Mouse (Mus musculus) kidney, postnatal 36 days (tissue): Measurements from ENCODE around the gene 1700018F24Rik.
"Not testable (repeated sequence)": the region's sequence is repeated elsewhere in the genome, so short reads cannot be mapped to it uniquely, and the experiment has no call there.

Experiments used
- DNase-seq, 2 experiments: peaks; one replicate each; pipeline ENCODE4 v3.0.0; 2021 to 2022; ENCODE audit warnings: mixed read lengths in 2 of 2

1700018F24Rik gene

DNA sequence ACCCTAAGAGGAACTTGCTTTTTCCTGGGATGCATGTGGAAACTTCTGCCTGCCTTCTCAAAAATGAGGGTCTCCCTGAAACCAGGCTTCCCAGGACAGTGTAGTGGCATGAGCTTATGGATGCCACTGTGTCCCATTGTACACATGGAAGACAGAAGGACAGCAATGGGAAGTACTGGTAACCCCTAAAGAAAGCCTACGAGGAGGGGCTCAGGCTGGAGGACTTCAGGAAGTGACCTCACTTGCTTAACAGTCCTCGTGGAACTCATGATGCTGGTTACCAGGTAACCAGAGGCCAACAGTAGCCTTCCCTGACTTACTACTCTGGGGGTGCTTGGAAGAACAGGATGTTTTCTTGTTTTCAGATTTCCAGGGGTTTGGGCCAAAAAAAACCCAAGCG, at the start of gene 1700018F24Rik:
Gene 1700018F24Rik, plus strand, starts transcription at position 301 of the 400 bp plus-strand sequence.
- not testable (repeated sequence) for DNase-seq

DNA sequence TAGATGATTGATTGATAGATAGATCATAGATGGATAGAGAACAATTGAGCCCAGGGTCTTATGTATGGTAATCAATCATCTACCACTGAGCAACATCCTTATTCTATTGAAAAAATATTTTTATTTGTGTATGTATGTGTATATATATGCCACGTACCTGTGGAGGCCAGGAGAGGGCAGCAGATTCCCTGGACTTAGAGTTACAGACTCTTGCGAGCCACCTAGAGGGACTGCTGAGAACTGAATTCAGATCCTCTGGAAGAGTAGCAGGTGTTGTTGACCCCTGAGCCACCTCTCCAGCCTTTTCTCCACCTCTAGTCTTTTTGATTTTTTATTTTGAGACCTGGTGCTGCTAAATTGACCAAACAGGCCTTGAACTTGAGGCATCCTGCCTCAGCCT, 44.3 kb upstream of the 1700018F24Rik start:
- DNase-seq = peak in 1 of 2 experiments; percentile 38

DNA sequence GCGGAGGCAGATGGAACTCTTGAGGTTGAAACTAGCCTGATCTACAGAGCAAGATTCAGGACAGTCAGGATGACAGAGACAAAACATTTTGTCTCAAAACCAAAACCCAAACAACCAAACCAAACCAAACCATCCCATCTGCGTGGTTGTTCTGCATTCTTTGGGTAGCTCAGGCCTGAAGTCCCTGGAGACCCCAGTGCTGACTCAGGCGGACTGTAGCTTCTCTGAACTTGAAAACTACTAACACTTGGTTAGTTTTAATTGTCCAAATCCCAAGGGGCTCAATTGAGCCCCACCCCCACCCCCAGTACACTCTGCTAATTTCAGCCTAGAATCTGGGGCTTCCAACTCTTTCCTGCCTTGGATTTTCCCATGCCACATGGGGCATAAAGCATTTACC, 39.4 kb upstream of the 1700018F24Rik start:
- no peak for DNase-seq

DNA sequence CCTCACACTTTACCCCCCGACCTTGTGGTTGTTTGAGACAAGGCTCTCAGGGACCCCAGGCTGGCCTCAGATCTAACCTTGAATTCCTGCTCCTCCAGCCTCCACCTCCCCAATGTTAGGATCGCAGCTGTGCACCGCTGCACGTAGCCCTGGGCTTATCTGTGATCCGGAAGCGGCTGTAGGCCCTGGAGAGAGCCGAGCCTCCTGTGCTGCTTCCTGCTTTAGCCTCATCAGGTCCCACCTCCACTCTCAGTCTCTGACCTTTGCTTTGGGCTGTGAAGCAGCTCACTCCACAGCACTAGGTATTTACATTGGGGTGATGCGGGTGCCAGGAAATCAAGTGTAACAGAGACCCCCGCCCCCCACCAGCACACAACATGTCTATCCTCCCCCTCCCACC, 38.3 kb upstream of the 1700018F24Rik start:
- DNase-seq = no peak

DNA sequence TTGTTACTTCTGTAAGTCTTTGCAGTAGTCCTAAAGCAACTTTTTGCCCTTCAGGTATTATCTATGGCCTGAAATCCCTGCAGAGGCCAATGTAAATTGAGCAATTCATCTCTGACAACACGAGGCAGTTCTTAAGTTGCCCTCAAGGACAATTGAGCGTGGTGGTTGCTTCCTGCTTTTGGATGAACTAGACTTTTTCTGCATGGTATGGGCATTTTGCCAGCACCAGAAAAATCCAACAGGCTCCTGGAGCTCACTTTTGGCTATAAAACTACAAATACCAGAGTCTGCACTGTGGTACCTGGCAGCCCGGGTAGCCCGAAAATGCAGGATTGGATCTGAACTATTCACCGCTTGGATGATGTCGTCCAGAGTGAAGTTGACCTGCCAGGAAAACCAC, 37.2 kb upstream of the 1700018F24Rik start:
- no peak for DNase-seq

DNA sequence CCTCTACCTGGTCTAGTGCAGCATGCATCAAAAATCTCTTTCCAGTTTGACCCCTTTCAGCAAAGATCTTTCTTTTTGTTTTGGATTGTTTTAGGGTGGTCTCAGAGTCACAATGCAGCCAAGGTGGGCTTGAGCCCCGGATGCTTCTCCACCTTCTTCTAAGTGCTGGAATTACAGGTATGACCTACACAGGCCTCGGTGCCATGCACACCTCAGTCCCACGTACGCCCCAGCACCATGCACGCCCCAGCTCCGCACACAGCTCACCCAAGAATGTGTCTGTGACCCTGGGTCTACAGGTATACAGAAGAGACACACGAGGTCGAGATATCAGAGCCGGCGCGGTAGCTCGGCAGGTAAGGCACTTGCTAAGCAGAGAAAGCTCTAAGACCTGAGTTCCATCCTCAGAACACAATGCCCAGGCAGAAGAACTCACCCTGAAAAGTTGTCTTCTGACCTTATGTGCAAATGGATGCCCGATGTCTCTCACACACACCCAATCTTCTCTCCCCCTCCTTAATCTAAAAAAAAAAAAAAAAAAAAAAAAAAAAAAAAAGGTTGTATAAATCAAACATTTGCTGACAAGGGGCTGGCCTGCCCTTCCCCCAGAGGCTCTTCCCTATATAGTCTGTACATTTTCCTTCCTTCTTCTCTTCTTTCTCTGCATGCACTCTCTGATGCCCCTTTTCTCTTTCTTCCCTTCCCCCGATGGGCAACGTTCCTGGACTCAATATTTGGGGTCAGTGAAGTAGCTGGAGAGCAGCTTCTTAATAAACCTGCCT, 33.7 kb upstream of the 1700018F24Rik start:
- no peak for DNase-seq

DNA sequence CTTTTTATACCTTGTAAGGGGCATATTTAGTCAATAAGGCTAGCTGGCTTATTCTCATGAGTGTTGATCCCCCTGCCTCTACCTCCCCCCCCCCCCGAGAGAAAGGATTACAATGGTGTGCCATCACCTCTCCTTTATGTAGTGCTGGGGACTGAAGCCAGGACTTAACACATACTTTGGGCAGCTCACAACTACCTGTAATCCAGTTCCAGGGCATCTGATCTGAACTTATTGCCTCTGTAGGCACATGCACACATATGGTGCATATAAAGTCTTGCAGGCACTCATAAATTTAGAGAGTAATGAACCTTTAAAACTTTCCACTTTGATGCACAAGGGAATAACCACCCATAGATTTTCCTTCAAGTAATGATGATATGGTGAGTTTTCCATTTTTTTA, 28.5 kb upstream of the 1700018F24Rik start:
- DNase-seq = no peak

DNA sequence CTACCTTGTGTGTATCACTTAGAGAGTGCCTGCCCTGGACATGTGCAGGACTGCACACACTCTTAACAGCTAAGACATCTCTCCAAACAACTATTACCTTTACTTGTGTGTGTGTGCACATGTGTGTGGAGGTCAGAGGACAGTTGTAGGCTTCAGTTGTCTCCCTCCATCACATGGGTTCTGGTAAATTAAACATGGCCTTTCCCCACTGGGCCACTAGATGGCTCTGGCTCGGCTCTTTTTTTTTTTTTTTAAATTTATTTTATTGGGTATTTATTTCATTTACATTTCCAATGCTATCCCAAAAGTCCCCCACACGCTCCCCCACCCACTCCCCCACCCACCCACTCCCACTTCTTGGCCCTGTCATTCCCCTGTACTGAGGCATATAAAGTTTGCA, 26.0 kb upstream of the 1700018F24Rik start:
- DNase-seq = peak in 1 of 2 experiments; percentile 22

DNA sequence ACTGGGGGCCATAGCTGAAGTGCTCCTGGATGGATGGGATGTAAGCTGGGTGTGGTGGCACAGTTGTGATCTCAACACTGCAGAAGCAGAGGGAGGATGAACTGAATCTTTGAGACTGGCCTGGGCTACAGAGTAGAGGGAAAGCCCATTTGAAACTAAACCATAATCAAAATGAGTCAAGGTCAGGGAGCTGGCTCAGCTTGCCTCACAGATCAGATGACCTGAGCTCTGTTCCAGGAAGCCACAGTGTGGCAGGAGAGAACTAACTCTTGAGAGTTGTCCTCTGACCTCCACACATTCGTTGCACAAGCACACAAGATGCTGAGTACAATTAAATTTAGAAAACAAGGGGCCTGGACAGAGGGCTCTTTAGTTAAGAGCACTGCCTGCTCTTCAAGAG, 22.5 kb upstream of the 1700018F24Rik start:
- not testable (repeated sequence) for DNase-seq

DNA sequence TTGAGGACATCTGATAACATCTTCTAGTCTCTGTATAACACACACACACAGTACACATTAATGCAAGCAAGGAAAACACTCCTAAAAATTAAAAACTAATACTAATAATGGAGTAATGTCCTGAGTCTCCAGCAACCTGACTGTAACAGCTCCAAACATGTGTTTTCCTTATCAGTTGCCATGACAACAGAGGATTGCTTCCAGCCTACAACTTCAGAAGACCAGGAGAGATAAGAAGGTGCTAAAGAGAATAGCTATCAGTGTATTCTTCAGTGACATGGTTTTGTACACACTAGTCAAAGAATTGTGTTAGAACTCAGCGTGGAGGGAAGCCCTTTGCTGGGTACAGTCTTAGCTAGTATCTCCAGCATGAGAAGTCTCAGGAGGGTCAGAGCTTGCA, 22.1 kb upstream of the 1700018F24Rik start:
- not testable (repeated sequence) for DNase-seq

DNA sequence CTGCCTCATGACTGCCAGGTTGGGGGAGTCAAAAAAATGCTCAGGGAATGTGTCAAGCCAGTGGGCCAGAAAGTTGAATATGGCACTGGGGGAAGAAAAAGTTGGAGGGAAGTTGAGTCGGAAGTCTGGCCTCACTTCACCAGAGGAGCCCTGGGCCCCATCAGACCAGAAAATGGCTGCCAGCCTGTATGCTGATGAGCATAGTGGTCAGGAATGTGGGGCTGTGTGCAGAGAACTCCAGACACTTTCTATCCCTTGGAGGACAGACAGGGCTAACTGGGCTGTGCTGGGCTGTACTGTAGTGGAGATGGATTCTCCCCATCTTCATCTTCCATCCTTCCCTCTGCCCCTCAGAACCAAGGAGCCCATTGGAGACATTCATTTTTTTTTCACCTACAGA, 12.3 kb upstream of the 1700018F24Rik start:
- DNase-seq = not testable (repeated sequence)

DNA sequence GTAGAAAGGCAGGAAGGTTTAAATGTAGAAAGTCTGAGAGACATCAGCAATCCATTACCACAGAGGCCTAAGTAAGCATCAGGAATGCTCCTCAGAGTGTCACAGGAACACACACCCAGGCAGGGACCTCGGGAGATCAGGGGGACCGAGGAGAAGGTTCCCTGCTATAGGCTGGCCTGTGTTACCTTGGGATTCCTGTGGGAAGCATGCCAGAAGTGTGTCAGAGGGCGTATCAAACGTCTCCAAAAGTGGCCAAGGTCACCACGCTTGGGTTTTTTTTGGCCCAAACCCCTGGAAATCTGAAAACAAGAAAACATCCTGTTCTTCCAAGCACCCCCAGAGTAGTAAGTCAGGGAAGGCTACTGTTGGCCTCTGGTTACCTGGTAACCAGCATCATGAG, 10.4 kb upstream of the 1700018F24Rik start, which contains the start of gene Gm4871:
Gene Gm4871, minus strand, starts transcription at position 364 of the 400 bp plus-strand sequence.
- not testable (repeated sequence) for DNase-seq

DNA sequence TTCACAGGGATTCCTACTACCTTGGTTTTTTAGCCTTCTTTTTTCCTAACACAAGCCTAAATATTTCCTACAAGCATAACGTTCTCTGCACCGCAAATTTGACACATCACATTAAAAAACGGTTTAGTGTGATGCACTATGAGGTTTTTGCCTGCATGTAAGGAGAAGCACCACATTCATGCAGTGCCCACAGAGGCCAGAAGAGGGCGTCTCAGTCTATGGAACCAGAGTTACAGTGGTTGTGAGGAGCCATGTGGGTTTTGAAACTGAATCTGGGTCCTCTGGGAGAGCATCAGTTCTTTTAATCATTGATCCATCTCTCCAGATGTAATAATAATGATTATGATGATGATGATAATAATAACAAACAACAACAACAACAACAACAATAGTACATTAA, 1.2 kb upstream of the 1700018F24Rik start:
- DNase-seq = peak in 1 of 2 experiments; percentile 35

DNA sequence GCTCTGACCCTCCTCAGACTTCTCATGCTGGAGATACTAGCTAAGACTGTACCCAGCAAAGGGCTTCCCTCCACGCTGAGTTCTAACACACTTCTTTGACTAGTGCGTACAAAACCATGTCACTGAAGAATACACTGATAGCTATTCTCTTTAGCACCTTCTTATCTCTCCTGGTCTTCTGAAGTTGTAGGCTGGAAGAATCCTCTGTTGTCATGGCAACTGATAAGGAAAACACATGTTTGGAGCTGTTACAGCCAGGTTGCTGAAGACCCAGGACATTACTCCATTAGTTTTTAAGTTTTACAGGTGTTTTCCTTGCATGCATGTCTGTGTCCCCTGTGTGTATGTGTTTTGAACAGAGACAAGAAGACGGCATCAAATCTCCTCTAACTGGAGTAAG, 11.4 kb downstream of the 1700018F24Rik start:
- DNase-seq = not testable (repeated sequence)

DNA sequence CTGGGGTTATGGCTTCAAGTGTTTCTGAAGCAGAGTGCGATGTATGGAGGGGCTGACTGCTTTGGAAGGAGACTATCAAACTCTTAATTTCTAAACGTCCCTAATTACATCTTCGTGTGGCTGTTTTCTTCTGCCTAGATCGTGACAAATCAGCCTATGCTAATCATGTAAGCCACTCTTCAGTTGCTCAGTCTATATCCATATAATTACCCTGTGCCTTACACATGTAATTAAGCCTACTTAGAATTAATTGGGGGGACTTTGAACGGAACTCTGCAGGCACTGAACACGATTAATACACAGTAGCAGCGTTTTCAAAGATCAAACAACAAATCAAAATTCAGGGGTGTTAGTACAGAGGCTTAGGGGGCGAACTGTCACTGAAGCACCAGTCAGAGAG, 15.1 kb downstream of the 1700018F24Rik start:
- DNase-seq = no peak

DNA sequence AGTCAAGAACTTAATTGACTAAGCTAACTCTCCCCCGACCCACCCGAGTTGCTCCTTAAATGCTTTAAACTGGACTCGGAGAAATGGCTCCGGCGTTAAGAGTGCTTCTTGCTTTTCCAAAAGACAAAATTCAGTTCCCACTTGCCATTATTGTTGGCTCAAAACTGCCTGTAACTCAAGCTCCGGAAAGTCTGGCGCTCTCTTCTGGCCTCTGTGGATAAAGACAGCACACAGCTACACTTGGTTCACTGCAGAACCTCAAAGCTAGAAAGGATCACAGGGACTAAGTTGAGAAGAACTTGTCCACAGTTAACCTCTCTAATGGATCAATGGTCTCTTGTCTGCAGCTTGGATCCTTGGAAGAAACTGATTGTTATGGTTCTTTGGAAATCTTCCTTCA, 15.9 kb downstream of the 1700018F24Rik start:
- DNase-seq = no peak

DNA sequence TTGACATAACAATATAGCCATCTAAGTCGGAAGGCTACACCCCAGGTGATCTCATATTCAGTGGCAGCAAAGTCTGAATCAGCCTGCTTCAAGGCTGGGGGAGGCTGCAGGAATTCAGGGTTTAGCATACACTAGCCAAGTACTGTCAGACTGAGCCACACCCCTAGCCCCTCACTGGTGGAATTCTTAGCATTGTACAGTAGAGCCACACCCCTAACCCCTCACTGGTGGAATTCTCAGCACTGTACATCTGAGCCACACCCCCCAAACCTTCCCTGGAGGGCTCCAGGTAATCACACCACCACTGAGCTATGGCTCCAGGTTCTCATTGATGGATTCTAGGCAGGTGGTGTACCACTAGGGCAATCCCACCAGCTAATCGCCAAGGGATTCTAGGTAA, 16.7 kb downstream of the 1700018F24Rik start:
- no peak for DNase-seq

DNA sequence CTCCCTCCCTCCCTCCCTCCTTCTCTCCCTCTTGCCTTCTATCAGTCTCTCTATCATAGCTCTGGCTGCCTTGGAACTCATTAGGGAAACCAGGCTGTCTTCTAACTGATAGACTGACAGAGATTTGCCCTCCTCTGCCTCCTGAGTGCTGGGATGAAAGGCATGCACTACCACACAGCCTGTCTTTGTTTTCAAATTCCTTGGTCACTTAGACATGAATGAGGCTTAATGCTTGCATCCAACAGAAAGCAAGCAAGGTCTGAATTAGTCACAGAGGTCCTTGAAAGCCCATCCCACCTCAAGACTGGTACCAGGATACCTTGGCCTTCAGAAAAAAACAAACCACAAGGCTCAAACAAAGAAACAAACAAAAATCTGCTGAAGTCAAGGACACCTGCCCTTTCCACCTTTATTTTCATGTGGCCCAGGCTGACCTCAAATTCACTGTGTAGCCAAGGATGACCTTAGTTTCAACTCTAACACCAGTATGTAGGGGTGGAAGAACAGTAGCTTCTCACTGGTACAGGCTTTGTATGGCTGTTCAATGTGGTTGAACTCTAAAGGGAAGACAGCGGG, 22.1 kb downstream of the 1700018F24Rik start:
- DNase-seq = no peak

DNA sequence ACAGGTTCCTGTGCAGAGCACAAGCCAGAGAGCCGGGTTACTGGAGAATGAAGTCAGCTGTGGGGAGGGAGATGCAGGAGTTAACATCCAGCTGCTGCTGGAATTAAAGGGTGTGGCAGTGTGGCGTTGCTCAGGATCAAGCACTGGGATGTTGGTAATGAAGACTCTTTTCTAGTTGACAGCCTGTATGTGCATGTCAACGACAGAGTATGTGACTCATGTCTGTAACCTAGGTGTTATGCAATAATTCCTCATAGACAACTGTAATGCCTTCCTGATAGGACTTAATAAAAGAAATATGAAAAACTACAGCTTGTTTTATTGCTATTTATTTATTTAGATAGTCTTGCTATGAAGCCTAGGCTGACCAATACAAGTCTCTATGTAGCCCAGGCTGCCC, 26.1 kb downstream of the 1700018F24Rik start:
- no peak for DNase-seq

DNA sequence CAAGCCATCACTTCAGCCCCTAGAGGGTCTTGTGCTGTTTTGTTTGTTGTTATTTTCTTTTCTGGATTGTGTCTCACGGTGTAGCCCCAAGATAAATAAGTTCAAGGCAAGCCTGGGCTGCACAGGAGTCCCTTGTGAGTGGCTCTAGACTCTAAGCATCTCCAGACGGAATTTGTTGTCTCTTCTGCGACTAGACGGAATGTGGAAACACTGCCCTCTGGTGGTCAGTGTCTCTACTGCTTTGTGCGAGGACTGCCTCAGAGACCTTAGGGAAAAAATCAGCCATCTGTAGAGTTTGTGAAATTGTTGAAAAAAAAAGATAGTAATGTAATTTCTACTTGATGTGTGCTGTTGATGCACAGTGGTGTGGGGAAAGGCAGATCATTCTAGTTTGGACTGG, 26.9 kb downstream of the 1700018F24Rik start:
- DNase-seq = peak; percentile 47 to 88

DNA sequence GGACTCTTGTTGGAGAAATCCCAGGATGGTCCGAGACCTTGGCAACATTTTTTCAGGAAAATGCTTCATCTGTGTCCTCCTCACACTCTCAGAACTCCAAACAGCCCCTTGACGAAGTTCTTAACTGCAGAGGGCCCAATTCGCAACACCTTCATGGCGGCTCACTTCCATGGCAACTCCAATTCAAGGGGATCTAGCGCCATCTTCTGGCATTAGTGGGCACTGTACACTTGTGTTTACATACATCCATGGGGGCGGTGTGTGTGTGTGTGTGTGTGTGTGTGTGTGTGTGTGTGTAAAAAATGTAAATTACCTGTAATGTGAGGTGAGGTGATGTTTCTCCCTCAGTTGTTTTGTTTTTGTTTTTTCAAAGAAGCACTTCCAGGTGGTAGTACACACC, 28.6 kb downstream of the 1700018F24Rik start:
- peak in 1 of 2 experiments; percentile 23 for DNase-seq

DNA sequence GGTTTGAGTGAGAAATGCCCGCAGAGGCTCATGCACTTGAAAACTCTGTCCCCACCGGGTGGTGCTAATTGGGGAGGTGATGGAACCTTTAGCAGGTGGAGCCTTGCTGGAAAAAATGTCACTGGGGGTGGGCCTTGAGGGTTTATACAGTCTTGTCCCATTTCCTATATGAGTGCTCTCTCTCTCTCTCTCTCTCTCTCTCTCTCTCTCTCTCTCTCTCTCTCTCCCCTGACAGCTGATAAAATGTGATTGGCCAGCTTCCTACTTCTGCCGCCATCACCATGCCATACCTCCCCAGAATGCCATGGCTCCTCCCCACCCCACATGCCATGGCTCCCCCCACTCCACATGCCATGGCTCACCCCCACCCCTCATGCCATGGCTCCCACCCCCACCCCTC, 32.3 kb downstream of the 1700018F24Rik start:
- DNase-seq = no peak

DNA sequence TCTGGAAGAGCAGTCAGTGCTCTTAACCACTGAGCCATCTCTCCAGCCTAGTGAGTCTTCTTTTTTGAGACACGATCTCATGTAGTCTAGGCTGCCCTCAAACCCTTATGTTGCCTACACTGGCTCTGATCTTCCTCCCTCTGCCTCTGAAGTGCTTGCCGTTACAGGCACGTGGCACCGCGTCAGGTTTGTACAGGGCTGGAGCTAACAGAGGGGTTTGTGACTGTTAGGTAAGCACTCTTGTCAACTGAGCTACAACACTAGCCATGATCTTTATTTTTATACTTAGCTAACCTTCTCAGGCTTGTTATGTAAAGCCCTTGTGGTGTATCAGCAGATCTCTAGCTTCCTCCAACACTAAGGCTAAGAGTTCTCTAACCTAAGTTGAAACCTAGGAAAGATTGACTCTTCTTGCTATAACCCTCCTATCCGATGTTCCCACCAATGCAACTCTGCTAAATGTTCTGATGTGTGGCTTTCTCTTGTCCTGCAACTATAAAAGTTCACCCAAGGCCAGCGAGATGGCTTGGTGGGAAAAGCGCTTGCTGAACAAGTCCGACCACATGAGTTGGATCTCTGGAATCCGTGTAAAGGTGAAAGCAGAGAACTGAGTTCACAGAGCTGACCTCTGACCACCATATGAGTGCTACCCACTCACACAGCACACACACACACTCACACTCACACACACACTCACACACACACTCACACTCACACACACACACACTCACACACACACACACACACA, 39.2 kb downstream of the 1700018F24Rik start:
- no peak for DNase-seq

DNA sequence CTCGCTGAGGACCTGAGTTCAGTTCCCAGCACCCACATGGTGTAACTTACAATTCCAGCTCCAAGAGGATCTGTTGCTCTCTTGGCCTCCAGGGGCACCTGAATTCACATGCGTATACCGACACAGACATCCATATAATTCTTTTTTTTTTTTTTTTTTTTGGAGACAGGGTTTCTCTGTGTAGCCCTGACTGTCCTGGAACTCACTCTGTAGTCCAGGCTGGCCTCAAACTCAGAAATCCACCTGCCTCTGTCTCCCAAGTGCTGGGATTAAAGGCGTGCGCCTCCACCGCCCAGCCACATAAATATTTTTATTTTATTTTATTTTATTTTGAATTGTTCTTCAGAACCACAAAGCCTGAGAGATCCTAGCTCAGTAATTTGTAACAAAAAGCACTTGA, 40.4 kb downstream of the 1700018F24Rik start:
- not testable (repeated sequence) for DNase-seq
